Mouse (Mus musculus): ENCODE data around the gene Dact1. TPM values are rescaled to one million over a fixed set of nuclear protein-coding genes. Genes with fewer than 3 reads are reported as not detected.

Dact1 gene
- polyA plus RNA-seq, 1 experiment from 2014 or later, result 31.4 TPM

- no peak for ATAC-seq
- H3K27ac ChIP-seq (ENCODE audit: low read length), result no peak overlapping the region
- H3K4me1 ChIP-seq (replicated peaks; ENCODE audit: control insufficient read depth, insufficient read depth, low read length), result no peaks in the 10 kb centered on the region
- no peak overlapping the region for H3K9ac ChIP-seq (replicated peaks; ENCODE audit: low read depth, low read length)
- H3K9me3 ChIP-seq (ENCODE audit: control insufficient read depth, low read length), result peaks cover 3% of the 10 kb centered on the region; the same call in 1 of the 2 replicates
- H3K4me3 ChIP-seq (replicated peaks; ENCODE audit: low read length), result no peak overlapping the region
- no peaks in the 10 kb centered on the region for H3K36me3 ChIP-seq (ENCODE audit: control insufficient read depth, insufficient read depth)
- 63% methylated on average over 10 of the region's 10 CpGs for WGBS
- no peak overlapping the region for H3K4me2 ChIP-seq (ENCODE audit: low read length)
- H3K27me3 ChIP-seq (replicated peaks; ENCODE audit: control insufficient read depth, insufficient read depth, low read length), result no peaks in the 10 kb centered on the region
Measured at GRCm38 (mm10) chr12:71354656-71355055, 45.0 kb downstream of the Dact1 start.

GRCm38 (mm10) chr12:71355092-71355491, 45.4 kb downstream of the Dact1 start:
- no peaks in the 10 kb centered on the region for H3K27me3 ChIP-seq (replicated peaks; ENCODE audit: control insufficient read depth, insufficient read depth, low read length)
- no peaks in the 10 kb centered on the region for H3K36me3 ChIP-seq (ENCODE audit: control insufficient read depth, insufficient read depth)
- no peak overlapping the region for H3K4me3 ChIP-seq (replicated peaks; ENCODE audit: low read length)
- no peak overlapping the region for H3K4me2 ChIP-seq (ENCODE audit: low read length)
- H3K4me1 ChIP-seq (replicated peaks; ENCODE audit: control insufficient read depth, insufficient read depth, low read length), result no peaks in the 10 kb centered on the region
- H3K27ac ChIP-seq (ENCODE audit: low read length), result no peak overlapping the region
- no peak for ATAC-seq
- WGBS, result 74% methylated on average over 3 of the region's 3 CpGs
- no peak overlapping the region for H3K9ac ChIP-seq (replicated peaks; ENCODE audit: low read depth, low read length)
- peaks cover 3% of the 10 kb centered on the region; the same call in 1 of the 2 replicates for H3K9me3 ChIP-seq (ENCODE audit: control insufficient read depth, low read length)

GRCm38 (mm10) chr12:71361616-71362015, 51.9 kb downstream of the Dact1 start:
- no peak overlapping the region for H3K27ac ChIP-seq (ENCODE audit: low read length)
- ATAC-seq, result no peak
- peaks cover under 1% of the 10 kb centered on the region; the same call in 1 of the 2 replicates for H3K9me3 ChIP-seq (ENCODE audit: control insufficient read depth, low read length)
- H3K4me3 ChIP-seq (replicated peaks; ENCODE audit: low read length), result no peak overlapping the region
- no peak overlapping the region for H3K4me2 ChIP-seq (ENCODE audit: low read length)
- H3K36me3 ChIP-seq (ENCODE audit: control insufficient read depth, insufficient read depth), result no peaks in the 10 kb centered on the region
- H3K27me3 ChIP-seq (replicated peaks; ENCODE audit: control insufficient read depth, insufficient read depth, low read length), result no peaks in the 10 kb centered on the region
- no peak overlapping the region for H3K9ac ChIP-seq (replicated peaks; ENCODE audit: low read depth, low read length)
- peaks cover 12% of the 10 kb centered on the region for H3K4me1 ChIP-seq (replicated peaks; ENCODE audit: control insufficient read depth, insufficient read depth, low read length)
- WGBS, result 92% methylated on average over 7 of the region's 7 CpGs

GRCm38 (mm10) chr12:71362425-71362824, 52.7 kb downstream of the Dact1 start:
- Histone ChIP-seq H3K4me2 (ENCODE audit: low read length) (no peak overlapping the region), H3K9me3 (ENCODE audit: control insufficient read depth, low read length) (no peaks in the 10 kb centered on the region), H3K4me1 (replicated peaks; ENCODE audit: control insufficient read depth, insufficient read depth, low read length) (peaks cover 12% of the 10 kb centered on the region), H3K27ac (ENCODE audit: low read length) (no peak overlapping the region), H3K36me3 (ENCODE audit: control insufficient read depth, insufficient read depth) (no peaks in the 10 kb centered on the region), H3K9ac (replicated peaks; ENCODE audit: low read depth, low read length) (no peak overlapping the region), H3K27me3 (replicated peaks; ENCODE audit: control insufficient read depth, insufficient read depth, low read length) (no peaks in the 10 kb centered on the region), H3K4me3 (replicated peaks; ENCODE audit: low read length) (no peak overlapping the region)
- WGBS, result 47% methylated on average over 8 of the region's 8 CpGs
- no peak for ATAC-seq

- WGBS, result 17% methylated on average over 7 of the region's 7 CpGs
- Histone ChIP-seq H3K36me3 (ENCODE audit: control insufficient read depth, insufficient read depth) (no peaks in the 10 kb centered on the region), H3K27ac (ENCODE audit: low read length) (peak overlapping the region; percentile 29; the same call in 1 of the 2 replicates), H3K4me1 (replicated peaks; ENCODE audit: control insufficient read depth, insufficient read depth, low read length) (peaks cover 12% of the 10 kb centered on the region), H3K4me3 (replicated peaks; ENCODE audit: low read length) (no peak overlapping the region), H3K9me3 (ENCODE audit: control insufficient read depth, low read length) (no peaks in the 10 kb centered on the region), H3K27me3 (replicated peaks; ENCODE audit: control insufficient read depth, insufficient read depth, low read length) (no peaks in the 10 kb centered on the region), H3K4me2 (ENCODE audit: low read length) (no peak overlapping the region), H3K9ac (replicated peaks; ENCODE audit: low read depth, low read length) (no peak overlapping the region)
- ATAC-seq, result peak; percentile 65
Measured at GRCm38 (mm10) chr12:71364106-71364505, 54.4 kb downstream of the Dact1 start.

GRCm38 (mm10) chr12:71364531-71364930, 54.8 kb downstream of the Dact1 start:
- no peak for ATAC-seq
- WGBS, result 79% methylated on average over 3 of the region's 3 CpGs
- Histone ChIP-seq H3K4me2 (ENCODE audit: low read length) (no peak overlapping the region), H3K4me3 (replicated peaks; ENCODE audit: low read length) (no peak overlapping the region), H3K27ac (ENCODE audit: low read length) (peak overlapping the region; percentile 29; the same call in 1 of the 2 replicates), H3K9me3 (ENCODE audit: control insufficient read depth, low read length) (no peaks in the 10 kb centered on the region), H3K9ac (replicated peaks; ENCODE audit: low read depth, low read length) (no peak overlapping the region), H3K36me3 (ENCODE audit: control insufficient read depth, insufficient read depth) (no peaks in the 10 kb centered on the region), H3K4me1 (replicated peaks; ENCODE audit: control insufficient read depth, insufficient read depth, low read length) (peaks cover 12% of the 10 kb centered on the region), H3K27me3 (replicated peaks; ENCODE audit: control insufficient read depth, insufficient read depth, low read length) (no peaks in the 10 kb centered on the region)

GRCm38 (mm10) chr12:71365208-71365607, 55.5 kb downstream of the Dact1 start:
- Histone ChIP-seq H3K4me2 (ENCODE audit: low read length) (no peak overlapping the region), H3K27ac (ENCODE audit: low read length) (no peak overlapping the region), H3K27me3 (replicated peaks; ENCODE audit: control insufficient read depth, insufficient read depth, low read length) (no peaks in the 10 kb centered on the region), H3K36me3 (ENCODE audit: control insufficient read depth, insufficient read depth) (no peaks in the 10 kb centered on the region), H3K9ac (replicated peaks; ENCODE audit: low read depth, low read length) (no peak overlapping the region), H3K4me3 (replicated peaks; ENCODE audit: low read length) (no peak overlapping the region), H3K9me3 (ENCODE audit: control insufficient read depth, low read length) (no peaks in the 10 kb centered on the region), H3K4me1 (replicated peaks; ENCODE audit: control insufficient read depth, insufficient read depth, low read length) (peaks cover 17% of the 10 kb centered on the region)
- no peak for ATAC-seq
- 56% methylated on average over 7 of the region's 7 CpGs for WGBS

GRCm38 (mm10) chr12:71366175-71366574, 56.5 kb downstream of the Dact1 start:
- ATAC-seq, result peak; percentile 62
- H3K9me3 ChIP-seq (ENCODE audit: control insufficient read depth, low read length), result no peaks in the 10 kb centered on the region
- no peaks in the 10 kb centered on the region for H3K27me3 ChIP-seq (replicated peaks; ENCODE audit: control insufficient read depth, insufficient read depth, low read length)
- no peak overlapping the region for H3K4me2 ChIP-seq (ENCODE audit: low read length)
- H3K4me1 ChIP-seq (replicated peaks; ENCODE audit: control insufficient read depth, insufficient read depth, low read length), result peaks cover 19% of the 10 kb centered on the region
- no peaks in the 10 kb centered on the region for H3K36me3 ChIP-seq (ENCODE audit: control insufficient read depth, insufficient read depth)
- H3K4me3 ChIP-seq (replicated peaks; ENCODE audit: low read length), result no peak overlapping the region
- 29% methylated on average over 6 of the region's 6 CpGs for WGBS
- H3K27ac ChIP-seq (ENCODE audit: low read length), result peak overlapping the region; percentile 35; the same call in 1 of the 2 replicates
- H3K9ac ChIP-seq (replicated peaks; ENCODE audit: low read depth, low read length), result no peak overlapping the region

GRCm38 (mm10) chr12:71368631-71369030, 58.9 kb downstream of the Dact1 start:
- ATAC-seq, result no peak
- H3K36me3 ChIP-seq (ENCODE audit: control insufficient read depth, insufficient read depth), result no peaks in the 10 kb centered on the region
- H3K27ac ChIP-seq (ENCODE audit: low read length), result no peak overlapping the region
- no peak overlapping the region for H3K9ac ChIP-seq (replicated peaks; ENCODE audit: low read depth, low read length)
- H3K4me2 ChIP-seq (ENCODE audit: low read length), result no peak overlapping the region
- H3K9me3 ChIP-seq (ENCODE audit: control insufficient read depth, low read length), result no peaks in the 10 kb centered on the region
- peaks cover 28% of the 10 kb centered on the region for H3K4me1 ChIP-seq (replicated peaks; ENCODE audit: control insufficient read depth, insufficient read depth, low read length)
- no peaks in the 10 kb centered on the region for H3K27me3 ChIP-seq (replicated peaks; ENCODE audit: control insufficient read depth, insufficient read depth, low read length)
- no peak overlapping the region for H3K4me3 ChIP-seq (replicated peaks; ENCODE audit: low read length)
- 73% methylated on average over 5 of the region's 5 CpGs for WGBS
